Comparison of ENCODE assay signal across 10 mouse cellular contexts in the genomic region with DNA sequence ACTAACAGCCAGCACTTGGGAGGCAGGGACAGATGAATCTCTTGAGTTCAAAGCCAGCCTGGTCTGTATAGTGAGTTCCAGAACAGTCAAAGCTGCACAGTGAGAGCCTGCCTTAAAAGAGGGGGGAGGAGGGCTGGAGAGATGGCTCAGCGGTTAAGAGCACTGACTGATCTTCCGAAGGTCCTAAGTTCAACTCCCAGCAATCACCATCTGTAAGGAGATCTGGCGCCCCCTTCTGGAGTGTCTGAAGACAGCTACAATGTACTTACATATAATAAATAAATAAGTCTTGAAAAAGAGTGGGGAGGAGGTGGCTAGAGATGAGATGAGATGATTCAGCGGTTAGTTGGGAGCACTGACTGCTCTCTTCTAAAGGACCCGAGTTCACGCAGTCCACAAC. TPM values are rescaled to one million over a fixed set of nuclear protein-coding genes. Genes with fewer than 3 reads are reported as not detected.
DNase-seq lines count a peak whose midpoint lies in the region; ATAC-seq and TF ChIP-seq lines count a peak whose summit lies in the region.
"Had no signal": no experiment of that assay in that cellular context is flagged by ENCODE, and none has a peak within 500 bp of the region (broad histone marks: within the 10 kb centered on the region; RNA-seq: fewer than 3 reads in every experiment).

No protein-coding gene starts in this region.

- no peak overlapping the region for H3K4me3 ChIP-seq in liver, postnatal 0 days (ENCODE audit: low read depth, low read length)
- H3K4me3 ChIP-seq: embryonic facial prominence, embryonic 15.5 days had no signal

- H3K4me1 ChIP-seq in liver, postnatal 0 days (ENCODE audit: insufficient read depth): peaks cover 8% of the 10 kb centered on the region; the same call in 1 of the 2 replicates
- H3K4me1 ChIP-seq: embryonic facial prominence, embryonic 15.5 days had no signal

- H3K9me3 ChIP-seq in liver, postnatal 0 days (ENCODE audit: low read length): no peaks in the 10 kb centered on the region
- H3K9me3 ChIP-seq: embryonic facial prominence, embryonic 15.5 days; G1E had no signal

- 78% methylated on average over 6 of the region's 6 CpGs for WGBS in liver, postnatal 0 days (ENCODE audit: insufficient replicate concordance)

- no peak overlapping the region for H3K4me2 ChIP-seq in liver, postnatal 0 days (ENCODE audit: low read depth, low read length)
- H3K4me2 ChIP-seq: embryonic facial prominence, embryonic 15.5 days had no signal

- TF ChIP-seq CTCF in liver, postnatal 0 days (IDR thresholded peaks at IDR 0.05; ENCODE audit: low read depth): peak; percentile 42

- H3K36me3 ChIP-seq in liver, postnatal 0 days (replicated peaks; ENCODE audit: insufficient read depth, low read length): peaks cover 31% of the 10 kb centered on the region

- peak; percentile 9 to 15 for DNase-seq in adrenal gland, postnatal 36 days
- no peak for DNase-seq in adrenal gland, adult 2 months
- peak; percentile 14 for DNase-seq in left cerebral cortex, postnatal 4 days
- DNase-seq in left cerebral cortex, adult 11 months (ENCODE audit: low spot score): no peak
- peak; percentile 77 for DNase-seq in ES-CJ7 (ENCODE audit: low read depth, low spot score)
- peak; percentile 41 for DNase-seq in liver, postnatal 0 days
- DNase-seq in right cerebral cortex, postnatal 10 days (ENCODE audit: low spot score in 2 of 2): no peak

- H3K27me3 ChIP-seq in liver, postnatal 0 days (ENCODE audit: insufficient read depth, low read length): no peaks in the 10 kb centered on the region
- H3K27me3 ChIP-seq: embryonic facial prominence, embryonic 15.5 days had no signal

- TF ChIP-seq EP300 in liver, postnatal 0 days (IDR thresholded peaks at IDR 0.05; ENCODE audit: low read depth): no peak

- no peak for ATAC-seq in liver, postnatal 0 days
- ATAC-seq in erythroid progenitor cell, adult 5-6 weeks (replicated peaks; ENCODE audit: low FRiP score, poor library complexity, severe bottlenecking): no peak

- intact Hi-C loops in left cerebral cortex, postnatal 4 days (cut with DNase I): loop anchor here (10.0 kb wide), 1 partner anchor 194 kb away; no protein-coding TSS in a partner anchor

- H3K27ac ChIP-seq in liver, postnatal 0 days (ENCODE audit: low read depth): no peak overlapping the region
- H3K27ac ChIP-seq: embryonic facial prominence, embryonic 15.5 days had no signal

- no peak overlapping the region for H3K9ac ChIP-seq in liver, postnatal 0 days (replicated peaks)
- H3K9ac ChIP-seq: embryonic facial prominence, embryonic 15.5 days had no signal

RNA-seq across cellular contexts. Expression of gene Sinhcaf, which starts 15.0 kb away (rescaled TPM):
- 10 to 100 TPM; 21.5 to 35.0 TPM for total RNA-seq in adrenal gland, postnatal 36 days (2021)
- total RNA-seq in adrenal gland, adult 2 months (2021): 10 to 100 TPM; 19.8 to 21.4 TPM
- polyA plus RNA-seq in adrenal gland, adult 2 months (2012; rRNA removed): 1.2 and 1.5 TPM in 2 replicates
- 1 to 10 TPM; 8.2 to 9.6 TPM for total RNA-seq in left cerebral cortex, postnatal 4 days (2021)
- polyA plus RNA-seq in liver, postnatal 0 days (2015; fragmentation: Nextera tagmentation; extraction: Ambion mirVana): 8.3 and 9.4 TPM in 2 replicates
- 1.1 and 9.2 TPM in 2 replicates for total RNA-seq in erythroid progenitor cell, adult 5-6 weeks (2015; ENCODE audit: low replicate concordance)
- total RNA-seq in erythroid progenitor cell, adult 5-6 weeks (2017; ENCODE audit: low replicate concordance): 4.5 and 14.1 TPM in 2 replicates

RNA-seq across cellular contexts. Expression of gene Caprin2, which starts 35.2 kb away (rescaled TPM):
- total RNA-seq in adrenal gland, postnatal 36 days (2021): 10 to 100 TPM; 12.1 to 13.2 TPM
- total RNA-seq in adrenal gland, adult 2 months (2021): 10 to 100 TPM; 10.2 to 16.5 TPM
- polyA plus RNA-seq in adrenal gland, adult 2 months (2012; rRNA removed): 4.2 and 6.9 TPM in 2 replicates
- 10 to 100 TPM in 1 of 2 experiments, 1 to 10 TPM in 1; 9.5 to 11.5 TPM for total RNA-seq in left cerebral cortex, postnatal 4 days (2021)
- polyA plus RNA-seq in liver, postnatal 0 days (2015; fragmentation: Nextera tagmentation; extraction: Ambion mirVana): 2.6 and 2.7 TPM in 2 replicates
- total RNA-seq in erythroid progenitor cell, adult 5-6 weeks (2015; ENCODE audit: low replicate concordance): 13.0 and 23.9 TPM in 2 replicates
- total RNA-seq in erythroid progenitor cell, adult 5-6 weeks (2017; ENCODE audit: low replicate concordance): 8.5 and 16.4 TPM in 2 replicates

Comparison
In these comparisons a context has a peak if more than half of its experiments do, and no peak if none do; other contexts are left out.
1. DNase-seq: peak in adrenal gland, postnatal 36 days (2 of 2), left cerebral cortex, postnatal 4 days (single experiment), ES-CJ7 (single experiment) and liver, postnatal 0 days (single experiment); none in adrenal gland, adult 2 months (single experiment), left cerebral cortex, adult 11 months (single experiment) and right cerebral cortex, postnatal 10 days (0 of 2).